Comparison of ENCODE assay signal across 23 mouse cellular contexts in the genomic region with DNA sequence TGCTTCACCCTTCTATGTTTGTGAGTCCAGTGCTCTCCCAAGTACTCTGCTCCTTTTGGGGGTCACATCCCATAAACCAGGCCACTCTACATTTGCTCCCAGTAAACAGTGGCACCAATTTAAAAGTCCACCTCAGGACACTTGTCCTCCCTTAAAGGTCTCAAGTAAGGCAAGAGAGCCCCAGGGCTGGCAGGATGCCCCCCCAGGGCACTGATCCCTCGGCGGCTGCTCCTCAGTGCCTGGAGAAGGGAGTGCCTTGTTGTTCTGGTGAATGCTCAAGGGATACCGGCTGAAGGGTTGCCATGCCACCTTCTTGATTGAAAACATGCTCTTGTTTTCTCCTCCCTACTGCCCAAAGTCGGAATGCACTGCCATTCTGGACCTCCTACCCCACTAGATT. TPM values are rescaled to one million over a fixed set of nuclear protein-coding genes. Genes with fewer than 3 reads are reported as not detected.
DNase-seq lines count a peak whose midpoint lies in the region; ATAC-seq and TF ChIP-seq lines count a peak whose summit lies in the region.
"Had no signal": no experiment of that assay in that cellular context is flagged by ENCODE, and none has a peak within 500 bp of the region (broad histone marks: within the 10 kb centered on the region; RNA-seq: fewer than 3 reads in every experiment).

No protein-coding gene starts in this region.

- 0 out of 2 replicates have a peak overlapping the region, but pooled peaks have one; percentile 4 for H3K9ac ChIP-seq in hindbrain, embryonic 11.5 days (ENCODE audit: low read depth, low read length)
- H3K9ac ChIP-seq in lung, postnatal 0 days (replicated peaks; ENCODE audit: low read depth), result no peak overlapping the region
- 0 out of 2 replicates have a peak overlapping the region, but pooled peaks have one; percentile 16 for H3K9ac ChIP-seq in liver, postnatal 0 days (replicated peaks)
- H3K9ac ChIP-seq: forebrain, embryonic 15.5 days; liver, embryonic 14.5 days; lung, embryonic 15.5 days had no signal

- no peak for DNase-seq in hindbrain, embryonic 11.5 days (ENCODE audit: low spot score)
- DNase-seq in hindbrain, embryonic 10.5 days (ENCODE audit: low spot score), result no peak
- no peak for DNase-seq in lung, postnatal 0 days (ENCODE audit: low spot score)
- DNase-seq in lung, postnatal 25 days (ENCODE audit: low spot score), result no peak
- DNase-seq in gastrocnemius, adult 2 months, result peak; percentile 83
- no peak for DNase-seq in liver, postnatal 0 days
- no peak for DNase-seq in cerebellum, postnatal 25 days
- DNase-seq: adrenal gland, adult 2 months; cerebellum, adult 8-10 months; heart, adult 11 months; kidney, adult 18-20 months; kidney, postnatal 4 days; left cerebral cortex, postnatal 4 days had no signal

- H3K4me3 ChIP-seq in hindbrain, embryonic 11.5 days (ENCODE audit: low read depth, low read length), result no peak overlapping the region
- H3K4me3 ChIP-seq in hindbrain, embryonic 10.5 days, result no peak overlapping the region
- no peak overlapping the region for H3K4me3 ChIP-seq in lung, postnatal 0 days (ENCODE audit: low read depth, low read length)
- H3K4me3 ChIP-seq in gastrocnemius, adult 2 months, result peak overlapping the region; percentile 36
- H3K4me3 ChIP-seq in liver, postnatal 0 days (ENCODE audit: low read depth, low read length), result no peak overlapping the region
- H3K4me3 ChIP-seq: forebrain, embryonic 15.5 days; lung, embryonic 15.5 days had no signal

- no peaks in the 10 kb centered on the region for H3K27me3 ChIP-seq in hindbrain, embryonic 11.5 days (ENCODE audit: control insufficient read depth, insufficient read depth, low read length)
- no peaks in the 10 kb centered on the region for H3K27me3 ChIP-seq in hindbrain, embryonic 10.5 days (ENCODE audit: insufficient read depth, poor library complexity, severe bottlenecking)
- H3K27me3 ChIP-seq in lung, postnatal 0 days (replicated peaks; ENCODE audit: insufficient read depth, low read length), result no peaks in the 10 kb centered on the region
- no peaks in the 10 kb centered on the region for H3K27me3 ChIP-seq in liver, postnatal 0 days (ENCODE audit: insufficient read depth, low read length)
- H3K27me3 ChIP-seq: forebrain, embryonic 15.5 days; lung, embryonic 15.5 days; Patski had no signal

- intact Hi-C loops in gastrocnemius, adult 2 months (cut with DNase I), result no loop called here

- 71% methylated on average over 4 of the region's 4 CpGs for WGBS in hindbrain, embryonic 11.5 days
- WGBS in hindbrain, embryonic 10.5 days, result 68% methylated on average over 4 of the region's 4 CpGs
- 61% methylated on average over 4 of the region's 4 CpGs for WGBS in lung, postnatal 0 days
- 79% methylated on average over 4 of the region's 4 CpGs for WGBS in liver, postnatal 0 days (ENCODE audit: insufficient replicate concordance)

- no peaks in the 10 kb centered on the region for H3K36me3 ChIP-seq in hindbrain, embryonic 11.5 days (ENCODE audit: control insufficient read depth, insufficient read depth, low read length)
- H3K36me3 ChIP-seq in hindbrain, embryonic 10.5 days, result peaks cover 29% of the 10 kb centered on the region
- no peaks in the 10 kb centered on the region for H3K36me3 ChIP-seq in lung, postnatal 0 days (ENCODE audit: insufficient read depth, low read length)
- peaks cover 12% of the 10 kb centered on the region for H3K36me3 ChIP-seq in liver, postnatal 0 days (replicated peaks; ENCODE audit: insufficient read depth, low read length)
- H3K36me3 ChIP-seq: forebrain, embryonic 15.5 days had no signal

- no peaks in the 10 kb centered on the region for H3K9me3 ChIP-seq in hindbrain, embryonic 11.5 days (ENCODE audit: control insufficient read depth, low read length)
- H3K9me3 ChIP-seq in hindbrain, embryonic 10.5 days, result no peaks in the 10 kb centered on the region
- H3K9me3 ChIP-seq in lung, postnatal 0 days (ENCODE audit: low read length), result no peaks in the 10 kb centered on the region
- no peaks in the 10 kb centered on the region for H3K9me3 ChIP-seq in liver, postnatal 0 days (ENCODE audit: low read length)
- H3K9me3 ChIP-seq: forebrain, embryonic 15.5 days; lung, embryonic 15.5 days had no signal

- TF ChIP-seq EP300 in lung, postnatal 0 days (IDR thresholded peaks at IDR 0.05), result no peak
- no peak for TF ChIP-seq EP300 in liver, postnatal 0 days (IDR thresholded peaks at IDR 0.05; ENCODE audit: low read depth)

- H3K27ac ChIP-seq in hindbrain, embryonic 11.5 days (ENCODE audit: low read depth, low read length), result no peak overlapping the region
- no peak overlapping the region for H3K27ac ChIP-seq in hindbrain, embryonic 10.5 days
- H3K27ac ChIP-seq in lung, postnatal 0 days (ENCODE audit: low read length), result no peak overlapping the region
- peak overlapping the region; percentile 81 for H3K27ac ChIP-seq in gastrocnemius, adult 2 months
- no peak overlapping the region for H3K27ac ChIP-seq in liver, postnatal 0 days (ENCODE audit: low read depth)
- H3K27ac ChIP-seq: forebrain, embryonic 15.5 days; liver, embryonic 14.5 days; lung, embryonic 15.5 days; macrophage had no signal

- H3K4me2 ChIP-seq in hindbrain, embryonic 11.5 days (replicated peaks; ENCODE audit: low read depth, low read length), result no peak overlapping the region
- H3K4me2 ChIP-seq in lung, postnatal 0 days (replicated peaks; ENCODE audit: low read depth, low read length), result no peak overlapping the region
- H3K4me2 ChIP-seq in liver, postnatal 0 days (ENCODE audit: low read depth, low read length), result no peak overlapping the region
- H3K4me2 ChIP-seq: forebrain, embryonic 15.5 days; heart, embryonic 11.5 days; lung, embryonic 15.5 days had no signal

- no peak for TF ChIP-seq CTCF in lung, postnatal 0 days (IDR thresholded peaks at IDR 0.05)
- no peak for TF ChIP-seq CTCF in gastrocnemius, adult 2 months (IDR thresholded peaks at IDR 0.05)
- no peak for TF ChIP-seq CTCF in liver, postnatal 0 days (IDR thresholded peaks at IDR 0.05; ENCODE audit: low read depth)

- peaks cover 6% of the 10 kb centered on the region; the same call in 1 of the 2 replicates for H3K4me1 ChIP-seq in hindbrain, embryonic 11.5 days (replicated peaks; ENCODE audit: control insufficient read depth, insufficient read depth, low read length)
- peaks cover 26% of the 10 kb centered on the region for H3K4me1 ChIP-seq in hindbrain, embryonic 10.5 days (replicated peaks)
- peaks cover 9% of the 10 kb centered on the region; the same call in 1 of the 2 replicates for H3K4me1 ChIP-seq in lung, postnatal 0 days (ENCODE audit: insufficient read depth, low read depth, low read length)
- H3K4me1 ChIP-seq in liver, postnatal 0 days (ENCODE audit: insufficient read depth), result peaks cover 29% of the 10 kb centered on the region

- ATAC-seq in hindbrain, embryonic 11.5 days (ENCODE audit: low FRiP score), result no peak
- 0 out of 2 replicates have a peak, but pooled peaks have one; percentile 14 for ATAC-seq in lung, postnatal 0 days
- no peak for ATAC-seq in liver, postnatal 0 days
- ATAC-seq: forebrain, embryonic 15.5 days; midbrain, embryonic 16.5 days; Patski had no signal

RNA-seq across cellular contexts. Expression of a gene that starts 5.6 kb away (rescaled TPM):
- polyA plus RNA-seq in hindbrain, embryonic 11.5 days (2014; fragmentation: Nextera tagmentation; extraction: Ambion mirVana), result 38.4 and 43.8 TPM in 2 replicates
- 44.1 and 50.2 TPM in 2 replicates for polyA plus RNA-seq in hindbrain, embryonic 10.5 days (2016; fragmentation: Nextera tagmentation; extraction: Ambion mirVana)
- 35.1 and 37.6 TPM in 2 replicates for polyA plus RNA-seq in lung, postnatal 0 days (2015; fragmentation: Nextera tagmentation; extraction: Ambion mirVana)
- total RNA-seq in gastrocnemius, adult 2 months (2021), result 10 to 100 TPM; 39.5 to 43.3 TPM
- 7.9 and 8.6 TPM in 2 replicates for polyA plus RNA-seq in liver, postnatal 0 days (2015; fragmentation: Nextera tagmentation; extraction: Ambion mirVana)

RNA-seq across cellular contexts. Expression of a gene that starts 46.0 kb away (rescaled TPM):
- polyA plus RNA-seq in hindbrain, embryonic 11.5 days (2014; fragmentation: Nextera tagmentation; extraction: Ambion mirVana), result 112 and 121 TPM in 2 replicates
- polyA plus RNA-seq in hindbrain, embryonic 10.5 days (2016; fragmentation: Nextera tagmentation; extraction: Ambion mirVana), result 171 and 185 TPM in 2 replicates
- polyA plus RNA-seq in lung, postnatal 0 days (2015; fragmentation: Nextera tagmentation; extraction: Ambion mirVana), result 151 and 170 TPM in 2 replicates
- 10 to 100 TPM; 30.6 to 31.1 TPM for total RNA-seq in gastrocnemius, adult 2 months (2021)
- 92.7 and 97.5 TPM in 2 replicates for polyA plus RNA-seq in liver, postnatal 0 days (2015; fragmentation: Nextera tagmentation; extraction: Ambion mirVana)

RNA-seq across cellular contexts. Expression of a gene that starts 56.1 kb away (rescaled TPM):
- polyA plus RNA-seq in hindbrain, embryonic 11.5 days (2014; fragmentation: Nextera tagmentation; extraction: Ambion mirVana), result 5.3 and 7.2 TPM in 2 replicates
- polyA plus RNA-seq in hindbrain, embryonic 10.5 days (2016; fragmentation: Nextera tagmentation; extraction: Ambion mirVana), result 8.7 and 10.3 TPM in 2 replicates
- 2.7 and 2.8 TPM in 2 replicates for polyA plus RNA-seq in lung, postnatal 0 days (2015; fragmentation: Nextera tagmentation; extraction: Ambion mirVana)
- 10 to 100 TPM; 14.1 to 16.7 TPM for total RNA-seq in gastrocnemius, adult 2 months (2021)
- 1.3 and 1.4 TPM in 2 replicates for polyA plus RNA-seq in liver, postnatal 0 days (2015; fragmentation: Nextera tagmentation; extraction: Ambion mirVana)

RNA-seq across cellular contexts. Expression of a gene that starts 56.3 kb away (rescaled TPM):
- polyA plus RNA-seq in hindbrain, embryonic 11.5 days (2014; fragmentation: Nextera tagmentation; extraction: Ambion mirVana), result 19.9 and 26.4 TPM in 2 replicates
- polyA plus RNA-seq in hindbrain, embryonic 10.5 days (2016; fragmentation: Nextera tagmentation; extraction: Ambion mirVana), result 11.7 and 28.8 TPM in 2 replicates
- 14.4 and 16.5 TPM in 2 replicates for polyA plus RNA-seq in lung, postnatal 0 days (2015; fragmentation: Nextera tagmentation; extraction: Ambion mirVana)
- total RNA-seq in gastrocnemius, adult 2 months (2021), result 1 to 10 TPM in 1 of 2 experiments, under 1 TPM in 1; 0.59 to 1.4 TPM
- polyA plus RNA-seq in liver, postnatal 0 days (2015; fragmentation: Nextera tagmentation; extraction: Ambion mirVana), result 0.43 and 0.62 TPM in 2 replicates
- total RNA-seq: common myeloid progenitor, adult 5-6 weeks; hematopoietic stem cell, adult 5-6 weeks; neutrophil, adult 5-6 weeks had no signal
